Mouse (Mus musculus) hindbrain, embryonic 11.5 days (tissue): ENCODE measurements around the gene Gmip. TPM values are rescaled to one million over a fixed set of nuclear protein-coding genes. Genes with fewer than 3 reads are reported as not detected.
A peak's percentile ranks its signal among the peaks of the same experiment; 100 is the strongest.

Source experiments
- ATAC-seq: fragments of 200-750 bp; cut with Nextera tagmentation; 2 replicates; pipeline ENCODE4 v1.8.0; 2017; ENCODE audit warnings: mild to moderate bottlenecking, moderate TSS enrichment, moderate library complexity; ENCODE audit not compliant: low FRiP score
- DNase-seq: peaks from one replicate; pipeline ENCODE4 v3.0.0-alpha.2; 2015; ENCODE audit warnings: low spot score
- H3K27ac ChIP-seq: fragments of 300-500 bp; sonication (generic); 2 replicates; pipeline ENCODE4 v1.5.1; 2014; ENCODE audit warnings: mild to moderate bottlenecking, low read depth, low read length
- H3K27me3 ChIP-seq: fragments of 300-500 bp; sonication (generic); 2 replicates; pipeline ENCODE4 v1.6.1; 2014; ENCODE audit warnings: mild to moderate bottlenecking, low read length, moderate library complexity, mixed read lengths; ENCODE audit not compliant: control insufficient read depth, insufficient read depth
- H3K36me3 ChIP-seq: fragments of 300-500 bp; sonication (generic); 2 replicates; pipeline ENCODE4 v1.6.1; 2014; ENCODE audit warnings: mild to moderate bottlenecking, low read length, moderate library complexity, mixed read lengths; ENCODE audit not compliant: control insufficient read depth, insufficient read depth
- H3K4me1 ChIP-seq: fragments of 300-500 bp; sonication (generic); replicated peaks from 2 replicates; pipeline ENCODE4 v1.6.1; 2014; ENCODE audit warnings: low read length, mixed read lengths; ENCODE audit not compliant: control insufficient read depth, insufficient read depth
- H3K4me2 ChIP-seq: fragments of 300-500 bp; sonication (generic); replicated peaks from 2 replicates; pipeline ENCODE4 v1.6.1; 2014; ENCODE audit warnings: mild to moderate bottlenecking, low read depth, low read length
- H3K4me3 ChIP-seq: fragments of 300-500 bp; sonication (generic); 2 replicates; pipeline ENCODE4 v1.5.1; 2014; ENCODE audit warnings: low read depth, low read length
- H3K9ac ChIP-seq: fragments of 300-500 bp; sonication (generic); 2 replicates; pipeline ENCODE4 v1.6.1; 2014; ENCODE audit warnings: low read depth, low read length
- H3K9me3 ChIP-seq: fragments of 300-500 bp; sonication (generic); 2 replicates; pipeline ENCODE4 v1.6.1; 2016; ENCODE audit warnings: low read length; ENCODE audit not compliant: control insufficient read depth
- WGBS: fragments of 180-500 bp; shearing (Covaris S2); extraction: QIAGEN DNeasy Blood & Tissue Kit; methylation state at CpG from one replicate; pipeline ENCODE4 v1.1.7; 2014; 5-methylcytosine and 5-hydroxymethylcytosine counted together
- polyA plus RNA-seq: library from polyadenylated mRNA; unstranded; fragments of >200 nt; fragmentation: Nextera tagmentation; extraction: Ambion mirVana; gene quantifications from 2 replicates; pipeline ENCODE4 v1.2.1, GENCODE M21; 2014

Gmip gene
- 9.0 and 9.4 TPM in 2 replicates for polyA plus RNA-seq

GRCm38 (mm10) chr8:69808094-69808863, at the start of gene Gmip:
Gene Gmip, plus strand, starts transcription at chr8:69808679.
- H3K4me3 ChIP-seq: peak within 1 kb of the TSS; percentile 55
- ATAC-seq (peak; percentile 83), DNase-seq (peak; percentile 84)
- H3K27ac ChIP-seq: peak within 1 kb of the TSS; percentile 47
- H3K27me3 ChIP-seq: no peaks in the 10 kb centered on the region
- H3K36me3 ChIP-seq: peaks cover 23% of the 10 kb centered on the region
- 8% methylated on average over 25 of the region's 28 CpGs for WGBS
- no peaks in the 10 kb centered on the region for H3K9me3 ChIP-seq
- H3K9ac ChIP-seq: peak within 1 kb of the TSS; percentile 57
- H3K4me1 ChIP-seq: no peaks in the 10 kb centered on the region
- peak within 1 kb of the TSS; percentile 72 for H3K4me2 ChIP-seq

GRCm38 (mm10) chr8:69761814-69762445, 46.5 kb upstream of the Gmip start:
- ATAC-seq: no peak
- no peak for DNase-seq
- Histone ChIP-seq H3K27me3 (no peaks in the 10 kb centered on the region), H3K9me3 (no peaks in the 10 kb centered on the region), H3K4me1 (no peaks in the 10 kb centered on the region), H3K27ac (no peak overlapping the region), H3K9ac (no peak overlapping the region), H3K4me3 (no peak overlapping the region), H3K4me2 (no peak overlapping the region), H3K36me3 (peaks cover 28% of the 10 kb centered on the region)
- 94% methylated on average over 4 of the region's 4 CpGs for WGBS

- no peak overlapping the region for H3K9ac ChIP-seq
- no peak overlapping the region for H3K27ac ChIP-seq
- no peak overlapping the region for H3K4me3 ChIP-seq
- peaks cover 13% of the 10 kb centered on the region for H3K36me3 ChIP-seq
- ATAC-seq (no peak), DNase-seq (no peak)
- H3K27me3 ChIP-seq: no peaks in the 10 kb centered on the region
- H3K9me3 ChIP-seq: no peaks in the 10 kb centered on the region
- 94% methylated on average over 9 of the region's 9 CpGs for WGBS
- H3K4me2 ChIP-seq: no peak overlapping the region
- H3K4me1 ChIP-seq: peaks cover 3% of the 10 kb centered on the region; the same call in 1 of the 2 replicates
These were observed 37.3 kb upstream of the Gmip start for GRCm38 (mm10) chr8:69771221-69771620.

GRCm38 (mm10) chr8:69772106-69772505, 36.4 kb upstream of the Gmip start:
- Histone ChIP-seq H3K27ac (no peak overlapping the region), H3K4me1 (peaks cover 3% of the 10 kb centered on the region; the same call in 1 of the 2 replicates), H3K4me3 (no peak overlapping the region), H3K27me3 (no peaks in the 10 kb centered on the region), H3K36me3 (peaks cover 8% of the 10 kb centered on the region), H3K9ac (no peak overlapping the region), H3K9me3 (no peaks in the 10 kb centered on the region), H3K4me2 (no peak overlapping the region)
- WGBS: 90% methylated on average over 2 of the region's 2 CpGs
- ATAC-seq (no peak), DNase-seq (no peak)

GRCm38 (mm10) chr8:69774503-69775148, 33.9 kb upstream of the Gmip start, which contains the start of gene Gm20422:
Gene Gm20422, minus strand, starts transcription at chr8:69774886.
- ATAC-seq: peak; percentile 99
- H3K27ac ChIP-seq: peak within 1 kb of the TSS; percentile 99
- WGBS: under 1% methylated on average over 41 of the region's 41 CpGs

GRCm38 (mm10) chr8:69775149-69775534, 33.3 kb upstream of the Gmip start:
- H3K9me3 ChIP-seq: no peaks in the 10 kb centered on the region
- H3K36me3 ChIP-seq: no peaks in the 10 kb centered on the region
- H3K9ac ChIP-seq: peak overlapping the region; percentile 94; the same call in 1 of the 2 replicates
- H3K27me3 ChIP-seq: no peaks in the 10 kb centered on the region
- DNase-seq (no peak), ATAC-seq (no peak)
- H3K4me2 ChIP-seq: peak overlapping the region; percentile 8; the same call in 1 of the 2 replicates
- WGBS: 62% methylated on average over 2 of the region's 2 CpGs
- H3K4me3 ChIP-seq: no peak overlapping the region; the same call in 1 of the 2 replicates
- H3K4me1 ChIP-seq: peaks cover 3% of the 10 kb centered on the region; the same call in 1 of the 2 replicates
- H3K27ac ChIP-seq: no peak overlapping the region; the same call in 1 of the 2 replicates

More at GRCm38 (mm10) chr8:69774503-69775148, 33.9 kb upstream of the Gmip start, which contains the start of gene Gm20422:
- H3K27me3 ChIP-seq: no peaks in the 10 kb centered on the region
- peaks cover 3% of the 10 kb centered on the region; the same call in 1 of the 2 replicates for H3K4me1 ChIP-seq
- H3K36me3 ChIP-seq: no peaks in the 10 kb centered on the region
- H3K4me2 ChIP-seq: peak within 1 kb of the TSS; percentile 42
- H3K4me3 ChIP-seq: peak within 1 kb of the TSS; percentile 74
- DNase-seq: peak; percentile 93
- H3K9ac ChIP-seq: peak within 1 kb of the TSS; percentile 94
- H3K9me3 ChIP-seq: no peaks in the 10 kb centered on the region

- no peak overlapping the region for H3K27ac ChIP-seq
- H3K36me3 ChIP-seq: no peaks in the 10 kb centered on the region
- H3K27me3 ChIP-seq: no peaks in the 10 kb centered on the region
- H3K4me1 ChIP-seq: peaks cover 3% of the 10 kb centered on the region; the same call in 1 of the 2 replicates
- DNase-seq: no peak
- no peak overlapping the region for H3K4me3 ChIP-seq
- no peaks in the 10 kb centered on the region for H3K9me3 ChIP-seq
- no peak overlapping the region for H3K4me2 ChIP-seq
- WGBS: 66% methylated on average over 10 of the region's 12 CpGs
- no peak for ATAC-seq
- no peak overlapping the region for H3K9ac ChIP-seq
These were observed 31.4 kb upstream of the Gmip start for GRCm38 (mm10) chr8:69777111-69777510.

- H3K27ac ChIP-seq: no peak overlapping the region
- whole genome bisulfite sequencing: 92% methylated on average over 5 of the region's 5 CpGs
- no peak for DNase-seq
- H3K4me2 ChIP-seq: no peak overlapping the region
- H3K4me3 ChIP-seq: no peak overlapping the region
- no peaks in the 10 kb centered on the region for H3K27me3 ChIP-seq
- no peaks in the 10 kb centered on the region for H3K9me3 ChIP-seq
- H3K4me1 ChIP-seq: 0 out of 2 replicates have a peak, but pooled peaks cover 2% of the 10 kb centered on the region
- no peaks in the 10 kb centered on the region for H3K36me3 ChIP-seq
- no peak for ATAC-seq
- no peak overlapping the region for H3K9ac ChIP-seq
These were observed 19.4 kb upstream of the Gmip start for GRCm38 (mm10) chr8:69789105-69789504.
